Comparison of ENCODE assay signal across 1 mouse cellular context in genomic region chr12:4598666-4599428, GRCm38 (mm10).
TF ChIP-seq lines count a peak whose summit lies in the region.

No protein-coding gene starts in this region.

TF ChIP-seq in CH12.LX, 34 proteins besides CTCF, POLR2A, EP300 and RAD21:
- no peak for TF ChIP-seq MEF2A (IDR thresholded peaks at IDR 0.05; ENCODE audit: borderline replicate concordance, low read depth, low read length)
- no peak for TF ChIP-seq PAX5 (IDR thresholded peaks at IDR 0.05; ENCODE audit: low read length)
- TF ChIP-seq MYC (IDR thresholded peaks at IDR 0.05; ENCODE audit: low read depth, low read length): no peak
TF ChIP-seq in CH12.LX: peak in this region for 0.
